Mouse (Mus musculus) liver, embryonic 13.5 days (tissue): ENCODE data around the gene Tmem40. TPM values are rescaled to one million over a fixed set of nuclear protein-coding genes. Genes with fewer than 3 reads are reported as not detected.
A peak's percentile ranks its signal among the peaks of the same experiment; 100 is the strongest.

Experiments used
- ATAC-seq: fragments of 200-750 bp; cut with Nextera tagmentation; 2 replicates; pipeline ENCODE4 v1.8.0; 2017; ENCODE audit warnings: low read depth, mild to moderate bottlenecking, moderate number of reproducible peaks, moderate library complexity
- DNase-seq: peaks from one replicate; pipeline ENCODE4 v3.0.0; 2022
- H3K27ac ChIP-seq: fragments of 300-500 bp; sonication (generic); 2 replicates; pipeline ENCODE4 v1.5.1; 2015; ENCODE audit warnings: moderate library complexity, mild to moderate bottlenecking, inconsistent platforms
- H3K27me3 ChIP-seq: fragments of 300-500 bp; sonication (generic); 2 replicates; pipeline ENCODE4 v1.6.1; 2015; ENCODE audit warnings: mild to moderate bottlenecking, inconsistent platforms
- H3K36me3 ChIP-seq: fragments of 300-500 bp; sonication (generic); 2 replicates; pipeline ENCODE4 v1.6.1; 2015; ENCODE audit warnings: mild to moderate bottlenecking, inconsistent platforms
- H3K4me1 ChIP-seq: fragments of 300-500 bp; sonication (generic); replicated peaks from 2 replicates; pipeline ENCODE4 v1.6.1; 2015; ENCODE audit warnings: inconsistent platforms
- H3K4me2 ChIP-seq: fragments of 300-500 bp; sonication (generic); 2 replicates; pipeline ENCODE4 v1.6.1; 2015; ENCODE audit warnings: inconsistent platforms, mild to moderate bottlenecking, moderate library complexity
- H3K4me3 ChIP-seq: fragments of 300-500 bp; sonication (generic); replicated peaks from 2 replicates; pipeline ENCODE4 v1.5.1; 2015; ENCODE audit warnings: mild to moderate bottlenecking, inconsistent platforms
- H3K9ac ChIP-seq: fragments of 300-500 bp; sonication (generic); 2 replicates; pipeline ENCODE4 v1.6.1; 2015; ENCODE audit warnings: mild to moderate bottlenecking, inconsistent platforms
- H3K9me3 ChIP-seq: fragments of 300-500 bp; sonication (generic); replicated peaks from 2 replicates; pipeline ENCODE4 v1.6.1; 2016; ENCODE audit warnings: inconsistent platforms
- WGBS: fragments of 180-500 bp; shearing (Covaris S2); methylation state at CpG from one replicate; pipeline ENCODE4 v1.1.7; 2015; ENCODE audit not compliant: insufficient replicate concordance; 5-methylcytosine and 5-hydroxymethylcytosine counted together
- polyA plus RNA-seq: library from polyadenylated mRNA; unstranded; fragments of >200 nt; fragmentation: Nextera tagmentation; extraction: Ambion mirVana; gene quantifications from 2 replicates; pipeline ENCODE4 v1.2.1, GENCODE M21; 2015

The Tmem40 gene
- polyA plus RNA-seq, 1 experiment from 2014 or later = 29.9 TPM

DNA sequence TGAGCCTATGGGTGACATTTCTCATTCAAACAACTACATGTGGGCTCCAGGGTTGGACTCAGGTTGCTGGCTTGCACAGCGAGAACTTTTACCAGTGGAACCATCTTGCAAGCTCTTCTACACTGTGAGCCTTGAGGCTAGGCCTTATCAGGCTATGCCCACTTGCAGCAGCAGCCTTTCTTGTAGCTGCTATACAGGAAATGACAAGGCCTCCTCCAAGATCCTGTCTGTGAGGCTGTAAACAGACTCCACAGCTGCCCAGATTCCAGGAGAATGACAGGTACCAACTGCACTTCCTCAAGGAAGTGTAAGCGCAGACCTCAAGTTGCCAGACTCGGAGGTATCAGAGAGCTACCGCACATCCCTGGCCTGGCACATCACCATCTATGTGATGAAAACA lies 6.0 kb upstream of the Tmem40 start:
- Histone ChIP-seq H3K4me1 (peaks cover 34% of the 10 kb centered on the region), H3K9me3 (no peaks in the 10 kb centered on the region), H3K9ac (no peak overlapping the region), H3K4me2 (no peak overlapping the region), H3K27me3 (no peaks in the 10 kb centered on the region), H3K4me3 (no peak overlapping the region), H3K36me3 (no peaks in the 10 kb centered on the region), H3K27ac (peak overlapping the region; percentile 39; the same call in 1 of the 2 replicates)
- ATAC-seq (peak; percentile 47), DNase-seq (no peak)
- WGBS = 19% methylated on average over 4 of the region's 4 CpGs

- H3K4me1 ChIP-seq = peaks cover 42% of the 10 kb centered on the region
- no peak overlapping the region for H3K4me2 ChIP-seq
- no peak overlapping the region for H3K4me3 ChIP-seq
- H3K27ac ChIP-seq = peak overlapping the region; percentile 39
- no peak for ATAC-seq
- 20% methylated on average over 9 of the region's 9 CpGs for WGBS
- no peak for DNase-seq
- no peaks in the 10 kb centered on the region for H3K9me3 ChIP-seq
- no peak overlapping the region for H3K9ac ChIP-seq
- H3K36me3 ChIP-seq = no peaks in the 10 kb centered on the region
- H3K27me3 ChIP-seq = no peaks in the 10 kb centered on the region
These were observed 5.1 kb upstream of the Tmem40 start for GRCm38 (mm10) chr6:115767357-115767756.

DNA sequence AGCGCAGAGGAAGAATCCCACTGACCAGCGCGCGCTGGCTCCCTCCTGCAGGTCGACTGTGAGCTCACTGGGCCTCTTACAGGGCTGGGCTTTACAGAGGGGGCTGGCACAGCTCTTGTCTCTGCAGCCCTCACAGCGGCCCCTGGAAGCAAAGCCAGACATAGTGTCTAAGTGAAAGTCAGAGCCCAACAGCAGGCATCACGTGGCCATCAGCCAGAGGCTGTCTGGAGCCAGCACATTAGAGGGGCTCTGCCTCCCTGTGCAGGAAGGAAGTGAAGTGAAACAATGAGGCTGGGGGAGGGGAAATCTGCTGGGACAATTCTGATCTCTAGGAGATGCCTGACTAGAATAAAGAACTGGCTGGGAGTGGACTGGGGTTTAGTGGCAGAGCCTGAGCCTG lies 2.0 kb upstream of the Tmem40 start:
- ATAC-seq (peak; percentile 32), DNase-seq (peak; percentile 20)
- WGBS = 5% methylated on average over 7 of the region's 7 CpGs
- peak overlapping the region; percentile 56 for H3K9ac ChIP-seq
- no peaks in the 10 kb centered on the region for H3K9me3 ChIP-seq
- H3K36me3 ChIP-seq = no peaks in the 10 kb centered on the region
- peak overlapping the region; percentile 69 for H3K27ac ChIP-seq
- no peaks in the 10 kb centered on the region for H3K27me3 ChIP-seq
- 0 out of 2 replicates have a peak overlapping the region, but pooled peaks have one; percentile 7 for H3K4me3 ChIP-seq
- peaks cover 73% of the 10 kb centered on the region for H3K4me1 ChIP-seq
- peak overlapping the region; percentile 41 for H3K4me2 ChIP-seq

GRCm38 (mm10) chr6:115760982-115761381 lies 1.2 kb downstream of the Tmem40 start:
- H3K4me2 ChIP-seq = no peak overlapping the region
- no peak overlapping the region for H3K9ac ChIP-seq
- no peaks in the 10 kb centered on the region for H3K36me3 ChIP-seq
- no peak overlapping the region for H3K4me3 ChIP-seq
- WGBS = 40% methylated on average over 4 of the region's 4 CpGs
- H3K4me1 ChIP-seq = peaks cover 83% of the 10 kb centered on the region
- no peak for DNase-seq
- H3K9me3 ChIP-seq = no peaks in the 10 kb centered on the region
- no peaks in the 10 kb centered on the region for H3K27me3 ChIP-seq
- no peak for ATAC-seq
- H3K27ac ChIP-seq = peak overlapping the region; percentile 45

GRCm38 (mm10) chr6:115760137-115760536 lies 2.1 kb downstream of the Tmem40 start:
- H3K4me3 ChIP-seq = no peak overlapping the region
- H3K9me3 ChIP-seq = no peaks in the 10 kb centered on the region
- H3K4me1 ChIP-seq = peaks cover 91% of the 10 kb centered on the region
- H3K9ac ChIP-seq = no peak overlapping the region
- ATAC-seq (no peak), DNase-seq (no peak)
- peak overlapping the region; percentile 83 for H3K27ac ChIP-seq
- H3K27me3 ChIP-seq = no peaks in the 10 kb centered on the region
- no peaks in the 10 kb centered on the region for H3K36me3 ChIP-seq
- WGBS = 88% methylated on average over 4 of the region's 4 CpGs
- no peak overlapping the region for H3K4me2 ChIP-seq

DNA sequence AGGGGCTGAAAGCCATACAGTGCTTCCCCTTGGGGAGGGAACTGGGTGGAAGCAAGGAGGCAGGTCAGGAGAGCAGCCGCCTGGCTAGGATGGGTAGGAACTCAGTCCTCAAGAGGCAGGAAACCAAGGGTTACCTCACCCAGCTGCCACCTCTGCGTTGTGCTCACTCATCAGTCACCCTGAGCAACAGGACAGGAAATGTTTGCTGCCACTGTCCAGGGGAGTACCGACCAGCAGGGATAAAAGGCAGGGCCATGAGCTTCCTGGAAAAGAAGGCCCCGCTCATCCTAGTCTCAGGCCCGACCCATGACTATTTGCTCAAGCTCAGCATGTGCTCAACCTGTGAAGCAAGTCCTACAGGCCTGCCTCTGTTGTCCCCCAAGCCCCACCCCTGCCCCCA lies 2.7 kb downstream of the Tmem40 start:
- H3K4me2 ChIP-seq = peak overlapping the region; percentile 63
- H3K4me1 ChIP-seq = peaks cover 96% of the 10 kb centered on the region
- no peaks in the 10 kb centered on the region for H3K36me3 ChIP-seq
- ATAC-seq (no peak; the same call in 1 of the 2 replicates), DNase-seq (peak; percentile 20)
- WGBS = 30% methylated on average over 5 of the region's 5 CpGs
- no peaks in the 10 kb centered on the region for H3K27me3 ChIP-seq
- H3K9ac ChIP-seq = peak overlapping the region; percentile 71
- H3K27ac ChIP-seq = peak overlapping the region; percentile 83
- H3K4me3 ChIP-seq = peak overlapping the region; percentile 57
- H3K9me3 ChIP-seq = no peaks in the 10 kb centered on the region

DNA sequence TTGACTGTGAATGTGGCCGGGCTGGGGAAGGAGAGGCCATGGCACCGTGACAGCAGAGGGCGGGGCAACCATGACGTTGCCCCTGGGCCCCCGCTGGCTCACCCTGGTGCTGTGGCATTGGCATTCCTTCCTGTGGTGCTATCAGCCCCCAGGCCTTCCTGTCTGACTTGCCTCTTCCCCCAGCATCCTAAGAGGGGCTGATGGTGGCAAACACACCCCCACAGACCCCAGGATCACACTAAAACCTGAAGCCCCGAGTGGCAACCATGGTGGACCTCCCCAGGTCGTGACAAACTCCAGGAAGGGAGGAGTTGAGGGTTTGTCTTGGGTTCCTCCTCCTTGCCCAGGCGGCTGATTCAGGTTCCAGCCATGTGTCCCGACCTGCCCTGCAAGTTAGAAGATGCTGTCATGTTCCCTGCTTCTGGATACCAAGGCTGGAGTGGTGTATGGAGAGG lies 3.2 kb downstream of the Tmem40 start:
- peak overlapping the region; percentile 57 for H3K4me3 ChIP-seq
- no peaks in the 10 kb centered on the region for H3K27me3 ChIP-seq
- ATAC-seq (peak; percentile 86), DNase-seq (peak; percentile 65)
- peaks cover 94% of the 10 kb centered on the region for H3K4me1 ChIP-seq
- H3K36me3 ChIP-seq = no peaks in the 10 kb centered on the region
- peak overlapping the region; percentile 83 for H3K27ac ChIP-seq
- H3K4me2 ChIP-seq = peak overlapping the region; percentile 63
- H3K9ac ChIP-seq = peak overlapping the region; percentile 71
- no peaks in the 10 kb centered on the region for H3K9me3 ChIP-seq
- WGBS = 11% methylated on average over 9 of the region's 9 CpGs

GRCm38 (mm10) chr6:115755536-115755935 lies 6.7 kb downstream of the Tmem40 start:
- Histone ChIP-seq H3K4me1 (peaks cover 59% of the 10 kb centered on the region), H3K9ac (peak overlapping the region; percentile 51), H3K4me3 (peak overlapping the region; percentile 14; the same call in 1 of the 2 replicates), H3K4me2 (peak overlapping the region; percentile 55), H3K9me3 (no peaks in the 10 kb centered on the region), H3K27me3 (no peaks in the 10 kb centered on the region), H3K27ac (peak overlapping the region; percentile 71), H3K36me3 (no peaks in the 10 kb centered on the region)
- ATAC-seq = peak; percentile 79
- WGBS = 18% methylated on average over 7 of the region's 7 CpGs
- peak; percentile 48 for DNase-seq

DNA sequence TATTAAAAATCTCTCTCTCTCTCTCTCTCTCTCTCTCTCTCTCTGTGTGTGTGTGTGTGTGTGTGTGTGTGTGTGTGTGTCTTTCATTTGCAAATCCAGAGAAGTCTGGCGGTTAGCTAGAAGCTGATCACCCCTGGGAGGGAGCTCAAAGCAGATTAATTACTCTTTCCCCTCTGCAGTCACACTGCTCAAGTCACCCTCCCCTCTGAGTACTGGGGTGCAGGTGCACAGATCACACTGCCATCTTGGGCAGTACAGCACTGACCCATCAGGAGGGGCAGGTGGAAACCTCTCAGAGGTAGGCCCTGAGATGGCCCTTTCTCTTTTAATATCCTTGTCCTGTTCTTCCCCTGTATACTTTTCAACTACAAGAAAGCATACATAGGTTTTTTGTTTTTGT lies 15.9 kb downstream of the Tmem40 start:
- 88% methylated on average over 1 of the region's 1 CpGs for WGBS

DNA sequence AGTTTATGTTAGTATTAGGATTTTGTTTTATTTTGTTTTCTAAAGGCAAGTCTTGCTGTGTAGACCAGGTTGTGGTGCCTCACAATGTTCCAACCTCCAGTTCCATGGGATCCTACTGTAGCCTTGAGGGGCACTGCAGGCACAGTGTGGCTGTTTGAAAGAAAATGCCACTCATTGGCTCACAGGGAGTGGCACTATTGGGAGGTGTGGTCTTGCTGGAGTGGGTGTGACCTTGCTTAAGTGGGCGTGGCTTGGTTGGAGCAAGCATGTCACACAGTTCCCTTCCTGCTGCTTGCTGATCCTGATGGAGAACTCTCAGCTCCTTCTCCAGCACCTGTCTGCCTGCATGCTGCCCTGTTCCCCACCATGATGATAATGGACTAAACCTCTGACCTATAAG lies 18.6 kb downstream of the Tmem40 start:
- no peak overlapping the region for H3K9ac ChIP-seq
- H3K4me1 ChIP-seq = peaks cover 37% of the 10 kb centered on the region
- ATAC-seq (peak; percentile 94), DNase-seq (peak; percentile 74)
- H3K27me3 ChIP-seq = no peaks in the 10 kb centered on the region
- no peak overlapping the region for H3K4me3 ChIP-seq
- H3K9me3 ChIP-seq = no peaks in the 10 kb centered on the region
- WGBS = 5% methylated on average over 1 of the region's 1 CpGs
- peak overlapping the region; percentile 69 for H3K27ac ChIP-seq
- peaks cover 3% of the 10 kb centered on the region; the same call in 1 of the 2 replicates for H3K36me3 ChIP-seq
- no peak overlapping the region for H3K4me2 ChIP-seq

More for the DNA sequence above, 15.9 kb downstream of the Tmem40 start:
- ATAC-seq (no peak), DNase-seq (no peak)
- Histone ChIP-seq H3K4me2 (no peak overlapping the region), H3K4me1 (peaks cover 29% of the 10 kb centered on the region), H3K4me3 (no peak overlapping the region), H3K27me3 (no peaks in the 10 kb centered on the region), H3K9me3 (no peaks in the 10 kb centered on the region), H3K36me3 (0 out of 2 replicates have a peak, but pooled peaks cover 3% of the 10 kb centered on the region), H3K9ac (no peak overlapping the region), H3K27ac (no peak overlapping the region)

DNA sequence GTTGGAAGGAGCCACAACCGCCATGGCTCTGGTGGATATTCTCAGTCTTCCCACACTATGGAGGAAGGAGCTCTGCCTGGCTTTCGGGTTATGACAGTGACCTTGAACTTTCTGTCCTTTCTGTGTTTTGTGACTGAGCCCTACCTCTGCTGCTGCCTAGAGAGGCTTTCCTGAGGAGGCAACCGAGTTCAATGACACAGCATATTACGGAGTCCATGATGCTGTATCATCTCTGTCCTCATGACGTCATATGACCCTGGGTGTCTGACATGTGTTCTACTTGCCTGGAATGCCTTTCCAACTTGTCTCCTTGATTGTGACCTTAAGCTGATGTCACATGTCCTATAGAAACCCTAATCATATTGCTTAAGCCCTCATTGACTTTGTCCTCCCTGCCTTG lies 23.2 kb downstream of the Tmem40 start:
- ATAC-seq (peak; percentile 53), DNase-seq (no peak)
- Histone ChIP-seq H3K36me3 (peaks cover 3% of the 10 kb centered on the region; the same call in 1 of the 2 replicates), H3K4me2 (no peak overlapping the region), H3K27ac (no peak overlapping the region), H3K9ac (no peak overlapping the region), H3K4me3 (no peak overlapping the region), H3K9me3 (no peaks in the 10 kb centered on the region), H3K27me3 (no peaks in the 10 kb centered on the region), H3K4me1 (peaks cover 21% of the 10 kb centered on the region)
- WGBS = 65% methylated on average over 5 of the region's 5 CpGs

GRCm38 (mm10) chr6:115734909-115735308 lies 27.3 kb downstream of the Tmem40 start:
- Histone ChIP-seq H3K4me2 (no peak overlapping the region), H3K27me3 (no peaks in the 10 kb centered on the region), H3K4me1 (peaks cover 9% of the 10 kb centered on the region; the same call in 1 of the 2 replicates), H3K4me3 (no peak overlapping the region), H3K9me3 (no peaks in the 10 kb centered on the region), H3K9ac (no peak overlapping the region), H3K36me3 (no peaks in the 10 kb centered on the region; the same call in 1 of the 2 replicates), H3K27ac (no peak overlapping the region)
- ATAC-seq = no peak
- DNase-seq = peak; percentile 13
- WGBS = 60% methylated on average over 4 of the region's 4 CpGs
